Mouse (Mus musculus): ENCODE data around the gene Rhot1. TPM values are rescaled to one million over a fixed set of nuclear protein-coding genes. Genes with fewer than 3 reads are reported as not detected.
"Not testable (repeated sequence)": the region's sequence is repeated elsewhere in the genome, so short reads cannot be mapped to it uniquely, and the experiment has no call there.

The Rhot1 gene
- polyA plus RNA-seq, 1 experiment from 2014 or later, result 28.4 TPM

GRCm38 (mm10) chr11:80210321-80210720, 1.5 kb downstream of the Rhot1 start:
- Histone ChIP-seq H3K36me3 (ENCODE audit: control insufficient read depth, insufficient read depth, low read length) (no peaks in the 10 kb centered on the region; the same call in 1 of the 2 replicates), H3K4me2 (replicated peaks; ENCODE audit: low read depth) (peak overlapping the region; percentile 52), H3K9me3 (ENCODE audit: control insufficient read depth, low read length) (no peaks in the 10 kb centered on the region), H3K9ac (ENCODE audit: low read length) (no peak overlapping the region), H3K27ac (replicated peaks) (no peak overlapping the region), H3K4me1 (replicated peaks; ENCODE audit: control insufficient read depth, insufficient read depth) (no peaks in the 10 kb centered on the region), H3K4me3 (ENCODE audit: low read depth, low read length) (peak overlapping the region; percentile 98; the same call in 1 of the 2 replicates), H3K27me3 (ENCODE audit: control insufficient read depth, insufficient read depth, low read length) (no peaks in the 10 kb centered on the region)
- no peak for DNase-seq (ENCODE audit: low spot score)
- ATAC-seq (ENCODE audit: low FRiP score, low TSS enrichment), result no peak
- no peak for TF ChIP-seq CTCF (IDR thresholded peaks at IDR 0.05; ENCODE audit: low read depth)
- no peak for TF ChIP-seq EP300 (optimal IDR thresholded peaks at IDR 0.05)
- 27% methylated on average over 6 of the region's 6 CpGs for WGBS

GRCm38 (mm10) chr11:80212282-80212681, 3.5 kb downstream of the Rhot1 start:
- DNase-seq (ENCODE audit: low spot score) (no peak), ATAC-seq (ENCODE audit: low FRiP score, low TSS enrichment) (no peak)
- Histone ChIP-seq H3K27ac (replicated peaks) (no peak overlapping the region), H3K4me2 (replicated peaks; ENCODE audit: low read depth) (no peak overlapping the region), H3K4me1 (replicated peaks; ENCODE audit: control insufficient read depth, insufficient read depth) (no peaks in the 10 kb centered on the region), H3K9me3 (ENCODE audit: control insufficient read depth, low read length) (no peaks in the 10 kb centered on the region), H3K9ac (ENCODE audit: low read length) (no peak overlapping the region), H3K4me3 (ENCODE audit: low read depth, low read length) (no peak overlapping the region), H3K36me3 (ENCODE audit: control insufficient read depth, insufficient read depth, low read length) (no peaks in the 10 kb centered on the region; the same call in 1 of the 2 replicates), H3K27me3 (ENCODE audit: control insufficient read depth, insufficient read depth, low read length) (no peaks in the 10 kb centered on the region)
- TF ChIP-seq EP300 (optimal IDR thresholded peaks at IDR 0.05) (no peak), CTCF (IDR thresholded peaks at IDR 0.05; ENCODE audit: low read depth) (no peak)
- WGBS, result 88% methylated on average over 2 of the region's 2 CpGs

- H3K27me3 ChIP-seq (ENCODE audit: control insufficient read depth, insufficient read depth, low read length), result no peaks in the 10 kb centered on the region
- peak; percentile 48; the same call in 1 of the 2 replicates for ATAC-seq (ENCODE audit: low FRiP score, low TSS enrichment)
- no peak overlapping the region for H3K9ac ChIP-seq (ENCODE audit: low read length)
- no peak overlapping the region for H3K4me3 ChIP-seq (ENCODE audit: low read depth, low read length)
- H3K4me1 ChIP-seq (replicated peaks; ENCODE audit: control insufficient read depth, insufficient read depth), result no peaks in the 10 kb centered on the region
- no peaks in the 10 kb centered on the region for H3K9me3 ChIP-seq (ENCODE audit: control insufficient read depth, low read length)
- H3K36me3 ChIP-seq (ENCODE audit: control insufficient read depth, insufficient read depth, low read length), result no peaks in the 10 kb centered on the region; the same call in 1 of the 2 replicates
- TF ChIP-seq CTCF (IDR thresholded peaks at IDR 0.05; ENCODE audit: low read depth) (no peak), EP300 (optimal IDR thresholded peaks at IDR 0.05) (no peak)
- H3K27ac ChIP-seq (replicated peaks), result no peak overlapping the region
- WGBS, result 69% methylated on average over 3 of the region's 3 CpGs
- no peak for DNase-seq (ENCODE audit: low spot score)
- no peak overlapping the region for H3K4me2 ChIP-seq (replicated peaks; ENCODE audit: low read depth)
Observed at GRCm38 (mm10) chr11:80215291-80215690, 6.5 kb downstream of the Rhot1 start.

- H3K27ac ChIP-seq (replicated peaks), result no peak overlapping the region
- no peak overlapping the region for H3K4me2 ChIP-seq (replicated peaks; ENCODE audit: low read depth)
- H3K9me3 ChIP-seq (ENCODE audit: control insufficient read depth, low read length), result no peaks in the 10 kb centered on the region
- no peaks in the 10 kb centered on the region; the same call in 1 of the 2 replicates for H3K36me3 ChIP-seq (ENCODE audit: control insufficient read depth, insufficient read depth, low read length)
- H3K4me3 ChIP-seq (ENCODE audit: low read depth, low read length), result no peak overlapping the region
- no peaks in the 10 kb centered on the region for H3K27me3 ChIP-seq (ENCODE audit: control insufficient read depth, insufficient read depth, low read length)
- DNase-seq (ENCODE audit: low spot score), result no peak
- ATAC-seq (ENCODE audit: low FRiP score, low TSS enrichment), result 0 out of 2 replicates have a peak, but pooled peaks have one; percentile 60
- H3K9ac ChIP-seq (ENCODE audit: low read length), result no peak overlapping the region
- H3K4me1 ChIP-seq (replicated peaks; ENCODE audit: control insufficient read depth, insufficient read depth), result no peaks in the 10 kb centered on the region
- 70% methylated on average over 11 of the region's 11 CpGs for WGBS
- TF ChIP-seq CTCF (IDR thresholded peaks at IDR 0.05; ENCODE audit: low read depth) (no peak), EP300 (optimal IDR thresholded peaks at IDR 0.05) (no peak)
Observed at GRCm38 (mm10) chr11:80218657-80219293, 10.0 kb downstream of the Rhot1 start.

GRCm38 (mm10) chr11:80230066-80230465, 21.2 kb downstream of the Rhot1 start:
- not testable (repeated sequence) for H3K27ac ChIP-seq (replicated peaks); H3K9me3 ChIP-seq (ENCODE audit: control insufficient read depth, low read length); H3K4me1 ChIP-seq (replicated peaks; ENCODE audit: control insufficient read depth, insufficient read depth); DNase-seq (ENCODE audit: low spot score); H3K27me3 ChIP-seq (ENCODE audit: control insufficient read depth, insufficient read depth, low read length); H3K4me3 ChIP-seq (ENCODE audit: low read depth, low read length); ATAC-seq (ENCODE audit: low FRiP score, low TSS enrichment); H3K9ac ChIP-seq (ENCODE audit: low read length); H3K4me2 ChIP-seq (replicated peaks; ENCODE audit: low read depth)
- 88% methylated on average over 3 of the region's 5 CpGs for WGBS
- peaks cover 13% of the 10 kb centered on the region for H3K36me3 ChIP-seq (ENCODE audit: control insufficient read depth, insufficient read depth, low read length)

- 70% methylated on average over 3 of the region's 3 CpGs for WGBS
- DNase-seq (ENCODE audit: low spot score), result no peak
Observed at GRCm38 (mm10) chr11:80237278-80237677, 28.5 kb downstream of the Rhot1 start.

More at GRCm38 (mm10) chr11:80237278-80237677, 28.5 kb downstream of the Rhot1 start:
- Histone ChIP-seq H3K9ac (ENCODE audit: low read length) (no peak overlapping the region), H3K4me3 (ENCODE audit: low read depth, low read length) (no peak overlapping the region), H3K27ac (replicated peaks) (no peak overlapping the region), H3K4me2 (replicated peaks; ENCODE audit: low read depth) (no peak overlapping the region), H3K4me1 (replicated peaks; ENCODE audit: control insufficient read depth, insufficient read depth) (no peaks in the 10 kb centered on the region), H3K9me3 (ENCODE audit: control insufficient read depth, low read length) (no peaks in the 10 kb centered on the region), H3K36me3 (ENCODE audit: control insufficient read depth, insufficient read depth, low read length) (peaks cover 10% of the 10 kb centered on the region), H3K27me3 (ENCODE audit: control insufficient read depth, insufficient read depth, low read length) (no peaks in the 10 kb centered on the region)
- TF ChIP-seq EP300 (optimal IDR thresholded peaks at IDR 0.05), result no peak
- no peak for TF ChIP-seq CTCF (IDR thresholded peaks at IDR 0.05; ENCODE audit: low read depth)
- ATAC-seq (ENCODE audit: low FRiP score, low TSS enrichment), result no peak
